Mouse (Mus musculus) cerebellum, adult 2 months (tissue): ENCODE data around the gene Atg7. TPM values are rescaled to one million over a fixed set of nuclear protein-coding genes. Genes with fewer than 3 reads are reported as not detected.

Source experiments
- DNase-seq, 2 experiments: peaks; one replicate each; pipeline ENCODE4 v3.0.0; 2021
- H3K27ac ChIP-seq: fragments of 200-500 bp; 2 replicates; pipeline ENCODE4 v1.5.1; 2012; ENCODE audit warnings: low read length, control low read depth, inconsistent platforms; ENCODE audit not compliant: insufficient read depth
- H3K27me3 ChIP-seq: fragments of 200-500 bp; 2 replicates; pipeline ENCODE4 v1.6.1; 2012; ENCODE audit warnings: inconsistent platforms, mild to moderate bottlenecking, low read length, moderate library complexity; ENCODE audit not compliant: control insufficient read depth, insufficient read depth
- H3K4me1 ChIP-seq: fragments of 200-500 bp; 2 replicates; pipeline ENCODE4 v1.6.1; 2011; ENCODE audit warnings: low read length; ENCODE audit not compliant: control insufficient read depth, insufficient read depth
- H3K4me3 ChIP-seq: fragments of 200-500 bp; replicated peaks from 2 replicates; pipeline ENCODE3; 2011; ENCODE audit warnings: mild to moderate bottlenecking, low read depth, low read length, control low read depth; ENCODE audit not compliant: insufficient read depth
- CTCF ChIP-seq: fragments of 200-500 bp; IDR thresholded peaks from 2 replicates; pipeline ENCODE4 v1.5.1; 2011; ENCODE audit warnings: low read depth, mild to moderate bottlenecking, control low read depth, low read length, moderate library complexity, borderline replicate concordance; ENCODE audit not compliant: insufficient read depth
- POLR2A ChIP-seq: fragments of 200-500 bp; IDR thresholded peaks from 2 replicates; pipeline ENCODE4 v1.6.1; 2011; ENCODE audit warnings: low read length, control low read depth, borderline replicate concordance; ENCODE audit not compliant: insufficient read depth
- WGBS: fragments of 180-500 bp; shearing (Covaris S2); methylation state at CpG from one replicate; pipeline ENCODE4 v1.1.7; 2018; 5-methylcytosine and 5-hydroxymethylcytosine counted together
- polyA plus RNA-seq: library from polyadenylated mRNA; depleted of rRNA; stranded (reverse); fragments of >200 nt; gene quantifications from 2 replicates; pipeline ENCODE4 v1.2.3, GENCODE M21; 2012

Atg7 gene
- polyA plus RNA-seq, 1 experiment, result 22.2 TPM

DNA sequence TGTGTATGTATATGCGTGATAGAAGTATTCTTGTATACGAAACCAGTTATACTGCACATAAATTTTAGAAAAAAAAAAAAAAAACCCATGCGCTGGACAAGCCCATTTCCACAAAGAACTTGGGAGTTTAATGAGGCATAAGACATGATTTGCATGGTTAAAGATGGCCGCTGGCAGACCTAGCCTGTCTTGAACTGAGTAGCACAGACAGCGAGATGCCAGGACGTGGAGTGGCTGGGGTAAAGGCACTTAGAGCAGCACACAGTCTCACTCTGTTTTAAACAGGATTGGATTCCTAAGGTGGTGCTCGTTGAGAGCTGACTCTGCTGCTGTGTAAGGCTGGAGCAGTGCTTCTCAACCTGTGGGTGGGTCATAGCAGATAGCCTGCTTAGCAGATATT, 192.4 kb downstream of the Atg7 start:
- DNase-seq, result no peak
- no peak for TF ChIP-seq CTCF
- TF ChIP-seq POLR2A, result no peak
- H3K4me1 ChIP-seq, result no peaks in the 10 kb centered on the region
- H3K4me3 ChIP-seq, result no peak overlapping the region
- no peaks in the 10 kb centered on the region for H3K27me3 ChIP-seq
- no peak overlapping the region for H3K27ac ChIP-seq
- 67% methylated on average over 7 of the region's 7 CpGs for WGBS

DNA sequence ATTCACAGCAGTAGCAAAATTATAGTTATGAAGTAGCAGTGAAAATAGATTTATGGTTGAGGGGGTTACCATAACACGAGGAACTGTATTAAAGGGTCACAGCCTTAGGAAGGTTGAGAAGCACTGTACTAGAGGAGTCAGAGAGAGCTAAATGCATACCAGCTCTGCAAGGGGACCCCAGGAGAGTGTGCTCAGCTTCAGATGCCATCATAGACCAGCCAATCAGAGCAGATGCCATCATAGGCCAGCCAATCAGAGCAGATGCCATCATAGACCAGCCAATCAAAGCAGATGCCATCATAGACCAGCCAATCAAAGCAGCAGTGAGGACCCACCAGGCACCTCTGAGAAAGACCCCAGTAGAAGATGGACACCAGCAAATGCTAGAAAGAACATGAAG, 192.9 kb downstream of the Atg7 start:
- Histone ChIP-seq H3K27me3 (no peaks in the 10 kb centered on the region), H3K4me1 (no peaks in the 10 kb centered on the region), H3K27ac (no peak overlapping the region), H3K4me3 (no peak overlapping the region)
- TF ChIP-seq POLR2A (no peak), CTCF (no peak)
- DNase-seq, result no peak
- 90% methylated on average over 1 of the region's 1 CpGs for WGBS

DNA sequence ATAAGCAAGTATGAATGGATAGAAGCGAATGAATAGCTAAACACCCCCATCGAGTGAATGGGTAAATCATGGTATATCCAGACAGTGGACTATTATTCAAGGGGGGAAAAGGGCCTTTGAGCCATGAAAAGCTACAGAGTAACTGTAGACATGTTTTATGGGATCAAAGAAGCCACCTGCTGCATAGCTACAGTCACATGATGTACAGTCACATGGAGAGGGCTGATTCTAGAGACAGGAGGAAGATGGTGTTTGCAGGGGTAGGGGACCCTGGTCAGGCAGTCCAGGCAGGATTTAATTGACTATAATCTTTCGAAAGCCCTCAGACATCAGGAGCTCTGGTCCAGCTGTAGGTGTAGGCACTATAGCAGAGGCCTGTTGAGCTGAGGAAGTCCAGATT, 193.5 kb downstream of the Atg7 start:
- no peak for DNase-seq
- Histone ChIP-seq H3K4me1 (no peaks in the 10 kb centered on the region), H3K27me3 (no peaks in the 10 kb centered on the region), H3K27ac (no peak overlapping the region), H3K4me3 (no peak overlapping the region)
- WGBS, result 86% methylated on average over 3 of the region's 3 CpGs
- TF ChIP-seq POLR2A (no peak), CTCF (no peak)

DNA sequence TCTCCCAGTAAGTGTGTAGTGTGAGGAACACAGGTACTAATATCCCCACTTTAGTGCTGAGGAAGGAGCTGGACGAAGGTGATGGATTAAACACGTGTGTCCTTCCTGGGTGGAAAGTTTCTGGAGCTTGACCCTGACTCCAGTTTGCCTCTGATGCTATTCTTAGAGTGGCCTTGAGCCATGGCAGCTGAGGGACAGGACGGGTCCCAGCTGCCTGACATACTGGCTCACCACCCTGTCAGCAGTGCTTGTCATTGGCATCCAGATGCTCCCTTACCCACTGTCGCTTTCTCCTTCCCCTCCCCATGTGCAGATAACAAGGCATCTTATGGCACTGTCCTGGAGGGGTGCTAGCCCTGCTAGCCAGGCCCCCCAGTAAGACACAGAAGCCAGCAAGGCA, 196.0 kb downstream of the Atg7 start:
- no peak overlapping the region for H3K4me3 ChIP-seq
- no peak for DNase-seq
- no peaks in the 10 kb centered on the region for H3K4me1 ChIP-seq
- WGBS, result 73% methylated on average over 4 of the region's 4 CpGs
- H3K27ac ChIP-seq, result no peak overlapping the region
- H3K27me3 ChIP-seq, result no peaks in the 10 kb centered on the region
- no peak for TF ChIP-seq CTCF
- no peak for TF ChIP-seq POLR2A

DNA sequence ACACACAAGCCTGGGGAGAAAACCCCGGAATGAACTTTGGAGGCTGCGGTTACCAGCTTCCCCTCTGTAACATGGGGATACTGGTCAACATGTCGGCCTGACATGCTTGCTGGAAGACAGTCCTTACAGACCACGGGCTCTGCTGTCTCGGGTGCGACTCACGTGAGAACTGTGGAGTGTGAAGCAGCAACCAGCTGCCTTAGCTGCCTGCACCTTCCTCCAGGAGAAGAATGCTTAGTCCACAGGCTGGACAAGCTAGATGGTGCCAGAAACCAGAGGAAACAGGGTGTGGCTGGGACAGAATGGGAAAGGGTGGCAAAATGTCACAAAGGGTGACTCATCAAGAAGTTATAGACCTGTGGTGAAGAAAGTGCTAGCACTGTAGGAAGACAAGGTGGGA, 197.1 kb downstream of the Atg7 start:
- no peaks in the 10 kb centered on the region for H3K27me3 ChIP-seq
- 94% methylated on average over 7 of the region's 7 CpGs for WGBS
- no peak overlapping the region for H3K27ac ChIP-seq
- H3K4me1 ChIP-seq, result no peaks in the 10 kb centered on the region
- no peak for DNase-seq
- H3K4me3 ChIP-seq, result no peak overlapping the region
- TF ChIP-seq POLR2A (no peak), CTCF (no peak)

DNA sequence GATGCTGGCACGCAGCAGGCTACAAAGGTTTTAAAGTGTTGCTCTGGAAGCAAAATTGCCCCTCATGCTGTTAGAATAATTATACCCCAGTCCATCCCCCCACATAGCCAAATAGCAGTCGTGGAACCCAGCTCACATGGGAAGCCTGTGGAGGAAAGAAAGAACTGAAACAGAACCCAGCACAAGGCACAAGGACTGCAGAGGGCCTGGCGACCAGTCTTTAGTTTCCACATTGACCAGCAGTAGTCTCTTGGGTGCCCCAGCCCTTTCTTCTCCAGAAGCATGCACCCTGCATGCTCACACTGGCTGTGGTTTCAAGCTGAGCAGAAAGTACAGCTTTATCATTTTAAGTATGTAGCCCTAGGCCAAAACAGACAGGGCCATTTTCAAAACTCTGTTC, 199.2 kb downstream of the Atg7 start:
- Histone ChIP-seq H3K27ac (no peak overlapping the region), H3K27me3 (no peaks in the 10 kb centered on the region), H3K4me1 (no peaks in the 10 kb centered on the region), H3K4me3 (no peak overlapping the region)
- 68% methylated on average over 3 of the region's 3 CpGs for WGBS
- TF ChIP-seq CTCF, result no peak
- no peak for TF ChIP-seq POLR2A
- no peak for DNase-seq

DNA sequence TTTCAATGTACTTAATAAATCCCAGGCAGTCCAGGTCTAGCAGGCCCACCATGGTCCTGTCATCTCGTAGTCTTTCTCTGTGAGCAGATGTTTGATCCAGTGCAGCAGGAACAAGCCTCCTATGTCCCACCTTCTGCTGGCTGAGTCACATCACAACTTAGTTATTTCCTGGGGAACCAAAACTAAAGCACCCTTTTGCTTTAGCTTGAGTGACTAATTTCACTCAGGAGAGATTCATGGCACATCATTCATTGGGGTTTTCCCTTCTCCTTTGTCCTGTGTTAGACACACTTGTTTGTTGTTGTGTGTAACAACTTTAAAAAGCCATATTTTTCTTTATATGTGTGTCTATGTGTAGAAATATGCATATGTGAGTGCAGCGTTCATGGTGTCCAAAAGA, 200.0 kb downstream of the Atg7 start:
- Histone ChIP-seq H3K27me3 (no peaks in the 10 kb centered on the region), H3K4me1 (no peaks in the 10 kb centered on the region), H3K4me3 (no peak overlapping the region), H3K27ac (no peak overlapping the region)
- WGBS, result 96% methylated on average over 2 of the region's 2 CpGs
- no peak for DNase-seq
- TF ChIP-seq CTCF (no peak), POLR2A (no peak)

DNA sequence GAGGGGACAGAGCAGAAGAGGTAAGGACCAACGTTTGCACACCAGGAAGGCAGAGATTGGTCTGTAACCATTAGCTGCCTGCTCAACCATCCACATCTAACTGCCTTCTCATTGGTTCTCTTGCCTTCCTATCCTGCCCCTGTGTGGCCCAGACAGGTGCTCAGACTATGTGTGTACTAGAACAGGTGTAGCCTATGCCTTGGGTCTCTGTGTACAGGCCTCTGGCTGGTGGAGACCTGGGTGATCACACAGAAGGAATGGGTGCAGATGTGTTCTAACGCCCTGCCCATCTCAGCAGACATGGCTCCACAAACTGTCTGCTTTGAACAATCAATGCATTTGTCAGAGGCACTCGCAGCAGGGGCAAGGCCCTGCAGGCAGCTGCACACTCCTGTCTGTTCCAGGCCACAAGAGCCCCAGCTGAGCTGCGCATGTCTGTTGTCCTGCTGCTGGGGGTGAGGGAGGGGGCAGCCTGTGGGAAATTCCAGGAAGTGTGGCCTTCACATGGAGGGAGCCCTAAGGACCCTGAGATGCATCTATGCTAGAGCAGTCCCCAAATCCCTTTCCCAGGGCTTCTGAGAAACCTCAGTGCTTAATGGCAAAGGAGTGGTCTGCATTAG, 203.4 kb downstream of the Atg7 start:
- H3K4me3 ChIP-seq, result no peak overlapping the region
- H3K27me3 ChIP-seq, result no peaks in the 10 kb centered on the region
- no peak for DNase-seq
- 48% methylated on average over 4 of the region's 4 CpGs for WGBS
- 0 out of 2 replicates have a peak overlapping the region, but pooled peaks have one; percentile 46 for H3K27ac ChIP-seq
- no peaks in the 10 kb centered on the region for H3K4me1 ChIP-seq
- TF ChIP-seq CTCF, result no peak
- no peak for TF ChIP-seq POLR2A

DNA sequence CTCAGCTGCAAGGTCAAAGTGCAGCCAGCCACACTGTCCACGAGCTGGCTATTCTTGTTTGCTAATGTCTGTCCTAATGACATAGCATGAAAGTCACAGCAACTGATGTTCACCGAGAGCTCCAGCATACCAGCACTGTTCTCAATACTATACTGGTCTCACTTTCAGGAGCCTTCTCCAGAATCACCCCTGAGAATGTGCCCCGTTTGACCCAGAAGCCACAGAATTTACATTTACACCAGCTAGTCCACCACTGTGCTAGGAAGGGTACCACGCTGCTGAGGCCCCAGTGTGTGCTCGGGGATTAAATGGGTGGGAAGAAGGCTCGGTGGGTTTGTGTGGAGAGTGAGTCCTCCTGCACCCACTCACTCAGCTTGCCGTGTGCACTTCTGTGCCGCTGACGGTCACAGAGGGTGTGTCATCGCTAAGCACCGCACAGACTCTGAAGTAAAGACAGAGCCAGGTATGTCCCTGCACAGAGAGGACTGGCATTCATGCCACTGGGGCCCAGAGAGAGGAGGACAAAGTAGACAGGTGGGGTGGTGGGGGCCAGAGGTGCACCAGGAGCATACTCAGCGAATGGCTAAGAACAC, 204.8 kb downstream of the Atg7 start:
- WGBS, result 92% methylated on average over 12 of the region's 12 CpGs
- DNase-seq, result no peak
- Histone ChIP-seq H3K27ac (no peak overlapping the region), H3K4me1 (no peaks in the 10 kb centered on the region), H3K4me3 (no peak overlapping the region), H3K27me3 (no peaks in the 10 kb centered on the region)
- TF ChIP-seq CTCF (no peak), POLR2A (no peak)
